Mouse (Mus musculus): ENCODE measurements around the gene Cybc1. TPM values are rescaled to one million over a fixed set of nuclear protein-coding genes. Genes with fewer than 3 reads are reported as not detected.

Cybc1 gene
- polyA plus RNA-seq, 1 experiment from 2014 or later: 20.2 TPM

Other genes with a start within 250 kb of the Cybc1 start
- 33.4 and 36.8 TPM in 2 replicates for gene Csnk1d, start 238.0 kb downstream of the Cybc1 start, polyA plus RNA-seq (2015; fragmentation: Nextera tagmentation; extraction: Ambion mirVana)
- 1.3 and 1.6 TPM in 2 replicates for gene Cd7, start 189.9 kb downstream of the Cybc1 start, polyA plus RNA-seq (2015; fragmentation: Nextera tagmentation; extraction: Ambion mirVana)
- 0.05 and 0.22 TPM in 2 replicates for gene Sectm1b, start 165.8 kb downstream of the Cybc1 start, polyA plus RNA-seq (2015; fragmentation: Nextera tagmentation; extraction: Ambion mirVana)
- 0.89 and 1.8 TPM in 2 replicates for gene Sectm1a, start 148.1 kb downstream of the Cybc1 start, polyA plus RNA-seq (2015; fragmentation: Nextera tagmentation; extraction: Ambion mirVana)
- 0.05 TPM in 1 of 2 replicates, not detected in the other for gene Tex19.2, start 110.6 kb downstream of the Cybc1 start, polyA plus RNA-seq (2015; fragmentation: Nextera tagmentation; extraction: Ambion mirVana)
- not detected in 2 replicates for gene Tex19.1, start 83.2 kb downstream of the Cybc1 start, polyA plus RNA-seq (2015; fragmentation: Nextera tagmentation; extraction: Ambion mirVana)
- gene Uts2r, start 69.1 kb downstream of the Cybc1 start, polyA plus RNA-seq (2015; fragmentation: Nextera tagmentation; extraction: Ambion mirVana): 0.14 TPM in 1 of 2 replicates, not detected in the other
- gene Hexdc, start 24.9 kb downstream of the Cybc1 start, polyA plus RNA-seq (2015; fragmentation: Nextera tagmentation; extraction: Ambion mirVana): 2.9 and 3.1 TPM in 2 replicates
- gene Ogfod3, start 24.6 kb downstream of the Cybc1 start, polyA plus RNA-seq (2015; fragmentation: Nextera tagmentation; extraction: Ambion mirVana): 15.4 and 15.5 TPM in 2 replicates
- 118 and 119 TPM in 2 replicates for gene Narf, start 7.9 kb upstream of the Cybc1 start, polyA plus RNA-seq (2015; fragmentation: Nextera tagmentation; extraction: Ambion mirVana)
- gene Foxk2, start 30.7 kb upstream of the Cybc1 start, polyA plus RNA-seq (2015; fragmentation: Nextera tagmentation; extraction: Ambion mirVana): 2.1 and 2.3 TPM in 2 replicates
- gene Wdr45b, start 125.1 kb upstream of the Cybc1 start, polyA plus RNA-seq (2015; fragmentation: Nextera tagmentation; extraction: Ambion mirVana): 19.5 and 19.7 TPM in 2 replicates
- 0.56 and 1.2 TPM in 2 replicates for gene Rab40b, start 158.9 kb upstream of the Cybc1 start, polyA plus RNA-seq (2015; fragmentation: Nextera tagmentation; extraction: Ambion mirVana)
- 28.2 and 36.4 TPM in 2 replicates for gene Fn3krp, start 192.1 kb upstream of the Cybc1 start, polyA plus RNA-seq (2015; fragmentation: Nextera tagmentation; extraction: Ambion mirVana)
- 35.3 and 38.4 TPM in 2 replicates for gene Fn3k, start 205.6 kb upstream of the Cybc1 start, polyA plus RNA-seq (2015; fragmentation: Nextera tagmentation; extraction: Ambion mirVana)
- 19.5 and 21.4 TPM in 2 replicates for gene Tbcd, start 222.6 kb upstream of the Cybc1 start, polyA plus RNA-seq (2015; fragmentation: Nextera tagmentation; extraction: Ambion mirVana)